Mouse (Mus musculus): Measurements from ENCODE around the gene Bcl11a.

Bcl11a gene

DNA sequence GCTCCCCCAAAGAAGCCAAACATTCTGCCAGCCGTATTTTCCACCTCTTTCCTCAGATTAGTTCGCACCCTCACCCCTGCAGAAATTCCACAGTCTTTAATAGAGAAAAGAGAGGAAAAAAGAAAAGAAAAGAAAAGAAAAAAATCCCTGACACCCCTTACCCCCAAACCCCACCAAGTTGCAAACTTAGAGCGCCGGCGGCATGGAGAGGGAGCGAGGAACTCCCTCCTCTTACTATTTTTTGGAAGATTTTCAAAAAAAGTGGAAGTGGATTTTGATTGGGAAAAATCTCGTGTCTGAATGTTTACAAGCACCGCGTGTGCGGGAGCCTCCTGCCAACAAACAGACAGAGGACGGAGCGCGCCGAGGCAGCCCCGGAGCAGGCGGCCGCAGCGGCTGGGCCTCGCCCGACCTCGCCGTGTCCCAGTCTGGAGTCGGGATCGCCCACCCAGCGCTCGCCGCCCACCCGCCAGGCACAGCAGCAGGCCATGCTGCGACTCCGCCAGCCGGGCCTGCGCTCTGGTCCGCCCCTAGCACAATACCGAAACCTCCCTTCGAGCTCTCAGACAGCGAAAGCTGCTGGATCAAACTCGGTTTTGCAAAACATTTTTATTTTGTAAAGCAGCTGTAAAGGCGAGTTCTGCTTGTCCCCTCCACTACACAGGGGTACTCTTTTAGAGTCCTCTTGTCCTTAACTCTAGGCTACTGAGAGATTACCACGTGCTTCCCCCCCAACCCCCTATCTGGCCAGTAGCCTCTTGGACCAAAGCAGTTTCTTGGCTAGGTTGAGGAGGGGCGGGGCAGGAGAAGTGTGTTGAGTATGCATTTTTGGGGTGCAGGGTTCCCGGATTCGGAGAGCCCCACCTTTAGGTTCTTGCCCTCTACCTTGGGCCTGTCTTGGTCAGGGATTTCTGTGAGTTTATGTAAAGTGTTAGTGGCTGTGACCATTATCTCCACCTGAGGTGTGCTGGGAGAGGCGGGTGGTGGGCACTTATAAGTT lies 1.8 kb downstream of the Bcl11a start:
- no peak for DNase-seq (ENCODE audit: low read depth, low spot score)

DNA sequence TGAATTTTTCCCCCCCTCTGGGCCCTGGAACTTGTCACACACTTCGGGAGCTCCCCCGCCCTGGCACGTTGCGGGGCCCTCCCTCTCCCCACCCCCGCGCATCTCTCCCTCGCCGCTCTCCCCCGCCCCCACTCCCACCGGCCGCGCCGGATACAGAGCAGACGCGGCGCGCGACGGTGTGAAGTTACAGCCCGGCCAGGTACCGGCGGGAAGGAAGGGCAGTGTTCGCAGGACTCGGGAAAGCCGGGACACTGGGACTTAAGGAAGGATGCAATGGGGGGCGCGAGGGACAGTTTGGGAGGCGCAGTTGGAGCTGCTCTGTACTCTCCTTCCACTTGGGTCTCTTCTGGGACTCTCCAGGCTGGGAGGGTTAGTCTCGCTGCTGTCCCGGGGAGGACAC lies 2.7 kb downstream of the Bcl11a start:
- no peak for DNase-seq (ENCODE audit: low read depth, low spot score)

DNA sequence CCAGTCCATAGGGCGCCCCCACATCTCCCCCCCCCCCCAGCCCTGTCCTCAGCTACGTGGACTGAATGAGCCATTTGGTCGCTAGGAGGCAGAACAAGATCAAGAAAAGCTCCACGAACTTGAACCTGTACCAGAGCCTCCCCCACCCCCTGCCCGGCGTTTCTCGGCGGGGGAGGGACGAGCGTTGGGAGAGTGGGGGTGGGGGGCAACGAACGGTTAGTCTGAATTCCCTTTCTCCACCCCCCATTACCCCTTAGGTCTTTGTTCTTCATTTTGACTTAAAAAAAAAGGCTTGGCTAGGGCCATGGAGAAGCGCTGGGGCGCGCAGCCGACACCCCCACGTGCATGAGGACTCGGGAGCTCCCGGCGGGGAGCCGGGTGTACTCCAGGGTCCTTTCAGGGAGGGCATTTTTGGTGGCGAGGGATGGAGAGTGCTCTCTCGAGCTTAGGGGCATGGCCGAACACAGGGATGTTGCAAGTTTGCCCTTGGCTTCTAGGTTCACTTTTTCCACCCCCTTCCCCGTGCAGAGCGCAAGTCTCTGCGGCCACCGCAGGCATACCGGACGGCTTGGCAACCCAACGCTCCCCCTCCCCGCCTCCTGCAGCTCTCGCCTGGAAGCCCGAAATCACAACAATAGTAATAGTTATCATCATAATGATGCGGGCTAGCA lies 3.3 kb downstream of the Bcl11a start:
- DNase-seq (ENCODE audit: low read depth, low spot score) = no peak

DNA sequence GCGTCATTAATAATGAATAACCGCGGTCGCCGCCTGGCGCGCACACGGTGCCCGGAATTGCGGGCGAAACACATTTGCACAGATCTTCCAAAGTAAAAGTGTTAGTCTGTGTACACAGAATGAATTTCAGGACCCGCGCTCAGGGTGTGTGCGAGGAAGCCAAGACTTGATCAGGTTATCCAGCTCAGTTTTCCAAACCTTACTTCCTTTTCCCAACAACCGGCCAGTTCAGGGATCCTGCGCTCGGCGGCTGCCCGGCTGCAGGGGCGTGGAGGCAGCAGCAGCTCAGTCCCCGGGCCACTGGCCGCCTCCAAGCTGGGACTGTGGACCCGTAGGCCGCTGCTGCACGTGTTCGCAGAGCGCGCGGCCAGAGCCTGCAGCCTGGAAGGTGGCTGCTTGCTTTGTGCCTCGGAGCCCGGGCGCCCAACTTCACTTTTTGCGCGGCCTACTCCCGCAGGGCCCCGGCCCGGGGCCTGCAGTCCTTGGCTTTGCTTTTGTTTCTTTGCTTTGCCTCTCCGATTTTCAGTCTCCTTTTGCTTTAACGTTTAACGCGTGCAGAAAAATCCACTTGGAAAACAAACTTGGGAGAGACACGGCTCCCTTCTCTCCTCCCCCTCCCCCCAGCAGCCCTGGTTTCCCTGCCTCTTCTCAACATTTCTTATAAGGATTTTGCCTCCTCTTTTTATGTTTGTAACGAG lies 4.0 kb downstream of the Bcl11a start:
- DNase-seq (ENCODE audit: low read depth, low spot score) = no peak

DNA sequence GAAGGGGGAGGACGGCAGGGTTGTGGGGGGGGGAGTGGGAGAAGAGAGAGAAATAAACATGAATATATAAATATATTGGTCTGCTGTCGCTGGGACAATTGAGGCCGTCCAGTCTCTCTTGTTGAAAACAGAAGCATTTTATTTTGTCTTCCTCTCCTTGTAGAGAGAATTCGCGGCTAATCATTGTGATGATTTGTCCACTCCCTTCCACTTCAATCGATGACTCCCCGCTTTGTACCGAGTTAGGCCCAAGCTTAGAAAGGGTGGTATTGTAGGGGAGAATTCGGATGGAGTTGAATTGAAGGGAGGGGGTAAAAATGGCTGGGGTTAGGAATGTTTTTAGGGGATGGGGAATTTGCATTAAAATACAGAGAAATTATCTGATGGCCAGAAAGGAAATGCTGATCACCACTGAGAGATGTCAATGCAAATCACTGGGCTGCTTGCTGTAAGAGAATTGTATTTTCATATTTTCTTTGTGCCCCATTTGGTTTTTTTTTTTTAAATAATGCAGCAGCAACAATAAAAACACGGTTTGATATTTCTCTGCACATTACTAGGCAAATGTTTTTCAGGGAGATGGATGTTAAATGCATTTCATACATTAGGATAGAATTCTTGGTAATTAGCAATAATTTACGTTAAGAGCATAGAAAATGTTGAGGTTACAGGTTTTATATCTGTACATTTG lies 4.7 kb downstream of the Bcl11a start:
- no peak for DNase-seq (ENCODE audit: low read depth, low spot score)

DNA sequence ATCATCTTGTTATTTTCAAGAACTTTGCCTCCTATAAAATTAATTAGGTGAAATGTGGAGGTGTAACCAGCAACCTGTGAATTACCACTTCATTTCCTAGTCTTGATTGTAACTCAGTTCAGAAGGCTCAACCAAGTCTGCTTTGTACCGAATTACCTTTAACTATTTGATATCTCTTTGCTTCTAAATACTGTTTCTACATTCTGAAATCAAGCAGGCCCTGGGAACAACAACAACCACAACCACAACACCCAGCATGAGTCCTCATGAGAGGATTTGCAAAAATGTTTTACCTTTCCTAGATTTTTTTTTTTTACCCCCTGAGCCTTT lies 5.2 kb downstream of the Bcl11a start:
- no peak for DNase-seq (ENCODE audit: low read depth, low spot score)

DNA sequence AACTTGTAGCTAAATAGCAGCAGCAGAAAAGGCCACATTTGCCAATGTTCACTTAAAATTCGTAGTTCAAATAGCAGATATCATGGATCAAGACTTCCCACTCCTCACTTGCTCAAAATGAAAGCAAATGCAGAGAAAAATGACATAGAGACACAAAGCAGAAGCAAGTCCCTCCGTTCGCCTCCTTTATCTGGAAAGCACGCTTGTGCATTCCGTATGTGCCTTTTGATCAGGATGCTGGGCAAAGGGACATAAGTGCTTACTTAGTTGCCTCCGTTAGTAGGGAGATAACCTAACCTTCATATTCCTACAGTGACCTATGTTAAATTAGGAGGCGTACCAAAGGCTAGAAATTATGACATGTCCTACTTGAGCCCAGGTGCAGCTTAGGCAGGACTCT lies 5.6 kb downstream of the Bcl11a start:
- no peak for DNase-seq (ENCODE audit: low read depth, low spot score)

DNA sequence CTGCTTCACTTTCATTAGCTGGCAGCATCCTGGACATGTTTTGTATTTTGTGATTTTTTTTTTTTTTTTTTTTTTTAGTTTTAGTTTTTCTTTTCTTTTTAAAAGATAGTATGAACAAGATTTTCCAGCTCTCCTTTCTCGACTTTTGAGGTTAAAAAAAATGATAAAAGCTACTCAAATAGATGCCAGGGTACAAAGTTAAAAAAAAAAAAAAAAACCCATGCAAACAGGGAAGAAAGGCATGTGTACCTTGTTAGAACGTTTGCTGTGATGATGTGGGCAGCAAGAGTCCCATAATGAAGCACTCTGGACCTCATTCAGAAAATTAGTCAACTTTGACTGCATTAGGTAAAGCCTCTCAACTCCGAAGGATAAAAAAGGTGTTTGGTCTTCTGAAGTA lies 6.2 kb downstream of the Bcl11a start:
- no peak for DNase-seq (ENCODE audit: low read depth, low spot score)

DNA sequence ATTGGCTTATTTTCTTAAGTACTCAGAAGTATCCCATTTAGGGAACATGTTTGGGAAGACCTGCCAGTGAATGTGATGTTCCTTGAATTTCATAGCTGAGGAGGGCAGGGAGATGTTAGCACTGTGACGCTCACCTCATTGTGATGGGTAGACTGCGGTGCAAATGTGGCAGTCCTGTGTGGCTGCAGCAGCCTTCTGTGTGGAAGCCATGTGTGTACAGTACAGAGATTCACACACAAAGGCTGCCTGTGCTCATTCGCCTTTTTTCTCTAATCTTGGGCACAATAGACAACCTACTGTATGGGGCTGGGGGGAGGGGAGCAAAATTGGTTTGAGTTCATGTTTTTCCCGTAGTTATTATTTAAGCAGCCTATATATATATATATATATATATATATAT lies 6.7 kb downstream of the Bcl11a start:
- no peak for DNase-seq (ENCODE audit: low read depth, low spot score)

DNA sequence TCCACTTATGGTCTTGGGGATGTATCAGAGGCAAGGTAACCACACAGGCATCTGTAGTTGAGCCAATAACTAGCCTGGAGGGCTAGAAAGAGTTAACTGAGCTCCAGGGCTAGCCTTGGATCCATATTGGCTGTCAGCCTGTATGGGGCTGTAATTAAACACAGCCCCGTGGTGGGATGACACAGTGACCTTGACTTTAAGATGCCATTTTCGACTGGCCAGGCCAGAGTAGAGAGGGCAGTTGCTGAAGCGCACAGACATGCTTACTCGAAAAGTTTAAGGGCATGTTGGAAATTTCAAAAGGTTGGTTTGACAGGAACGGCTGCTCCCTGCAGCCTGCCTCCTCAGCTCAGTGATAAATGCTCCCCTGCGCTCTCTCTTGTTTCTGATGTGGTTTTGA lies 8.1 kb downstream of the Bcl11a start:
- no peak for DNase-seq (ENCODE audit: low read depth, low spot score)

DNA sequence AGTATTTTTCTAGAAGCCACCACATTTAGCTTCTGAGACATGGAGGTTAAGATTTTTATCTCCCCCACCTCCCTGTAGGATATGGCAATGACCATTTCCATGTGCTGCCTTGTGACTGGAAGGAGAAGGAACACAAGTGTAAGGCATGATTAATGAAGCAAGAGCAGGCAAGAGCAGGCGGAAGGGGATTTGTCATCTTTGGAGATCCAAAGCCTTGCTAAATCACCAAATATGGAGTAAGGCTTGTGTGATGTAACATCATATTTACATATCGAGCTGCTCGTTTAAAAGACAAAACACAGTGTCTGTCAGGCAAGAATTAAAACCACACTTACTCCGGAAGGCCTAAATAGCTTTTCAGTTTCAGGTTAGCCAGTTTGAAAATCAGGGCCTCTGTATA lies 9.2 kb downstream of the Bcl11a start:
- DNase-seq (ENCODE audit: low read depth, low spot score) = no peak

DNA sequence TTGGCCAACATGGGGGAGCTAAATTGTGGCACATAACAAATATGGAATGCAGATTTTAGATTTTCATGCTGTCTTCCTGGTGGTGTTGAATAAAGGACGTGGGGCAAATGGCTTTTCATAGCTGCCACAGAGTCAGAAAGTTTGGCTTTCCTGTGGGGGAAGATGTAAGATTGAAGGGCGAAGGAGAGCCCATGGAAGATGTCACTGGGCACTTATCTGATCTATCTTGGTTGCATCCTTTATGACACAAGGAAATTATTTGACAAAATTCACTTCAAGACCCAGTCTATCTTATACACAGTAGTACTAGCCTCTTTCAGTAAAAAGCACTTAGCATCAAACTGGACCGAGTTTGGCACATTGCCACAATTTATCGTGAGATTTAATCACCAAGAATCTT lies 12.6 kb downstream of the Bcl11a start:
- no peak for DNase-seq (ENCODE audit: low read depth, low spot score)

DNA sequence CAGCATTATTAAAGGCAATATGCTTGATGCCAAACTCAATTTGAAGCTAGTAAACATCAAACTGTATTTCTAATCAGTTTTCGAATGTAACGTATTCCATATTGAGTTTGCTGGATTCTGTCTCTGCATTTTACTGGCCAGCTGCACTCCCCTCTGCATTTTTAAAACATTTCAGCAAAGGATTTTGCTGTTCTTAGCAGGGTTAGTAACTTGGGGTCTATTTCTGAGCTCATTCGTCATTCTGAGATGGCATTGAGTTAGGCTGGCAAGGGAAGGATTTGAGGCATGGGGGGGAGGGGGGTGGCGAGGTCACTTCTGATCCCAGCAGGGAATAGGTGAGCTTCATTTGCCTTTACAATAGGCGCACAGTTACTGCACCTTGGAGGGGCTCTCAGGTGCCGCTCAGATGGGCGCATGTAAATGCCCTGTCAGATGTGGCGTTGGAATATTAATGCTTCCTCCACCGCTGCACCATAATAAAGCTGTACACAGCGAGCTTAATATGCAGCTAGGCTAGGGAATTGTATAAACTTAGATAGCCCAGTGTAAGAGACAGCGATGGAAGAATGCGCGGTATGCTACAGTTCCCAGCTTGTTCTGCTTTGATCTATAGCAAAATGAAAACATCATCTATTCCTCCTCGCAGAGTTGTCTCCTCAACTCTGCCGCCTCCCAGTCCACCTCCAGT lies 13.7 kb downstream of the Bcl11a start:
- DNase-seq (ENCODE audit: low read depth, low spot score) = no peak

DNA sequence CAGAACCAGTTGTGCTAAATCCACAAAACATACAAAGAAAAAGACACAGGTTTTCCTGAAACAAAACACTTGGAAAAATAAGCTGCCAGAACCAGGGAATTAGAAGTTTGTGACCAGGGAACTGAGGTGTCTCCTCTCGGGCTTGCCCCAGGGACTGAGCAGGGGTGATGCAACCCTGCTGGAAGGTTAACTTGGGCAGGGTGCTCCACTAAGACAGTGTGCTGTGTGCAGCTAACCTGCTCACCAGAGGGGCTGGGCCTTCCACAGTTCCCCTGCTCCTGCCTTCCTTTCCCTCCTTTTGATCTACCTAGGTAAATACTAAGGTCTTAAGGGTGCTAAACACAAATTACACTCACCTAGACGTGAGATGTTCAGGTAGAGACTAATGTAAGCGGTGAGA lies 14.8 kb downstream of the Bcl11a start:
- no peak for DNase-seq (ENCODE audit: low read depth, low spot score)

DNA sequence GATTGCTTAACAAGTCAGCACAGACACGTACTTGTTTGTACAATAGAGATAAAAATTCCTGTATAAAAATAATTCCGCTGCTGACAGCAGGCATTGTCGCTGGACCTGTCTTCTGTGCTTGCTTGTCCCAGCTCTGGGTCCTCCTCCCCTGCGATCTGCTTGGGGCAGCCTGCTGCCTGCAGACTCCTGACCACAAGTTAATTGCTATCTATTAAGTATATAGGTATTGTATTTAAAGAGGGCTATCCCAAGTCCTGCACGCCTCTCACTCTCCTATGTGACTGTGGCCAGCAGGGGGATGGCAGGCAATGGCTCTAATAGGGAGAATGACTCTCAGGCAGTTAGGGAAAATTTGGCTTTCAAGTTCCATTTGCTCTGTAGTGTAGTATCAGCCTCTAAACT lies 16.2 kb downstream of the Bcl11a start:
- no peak for DNase-seq (ENCODE audit: low read depth, low spot score)

DNA sequence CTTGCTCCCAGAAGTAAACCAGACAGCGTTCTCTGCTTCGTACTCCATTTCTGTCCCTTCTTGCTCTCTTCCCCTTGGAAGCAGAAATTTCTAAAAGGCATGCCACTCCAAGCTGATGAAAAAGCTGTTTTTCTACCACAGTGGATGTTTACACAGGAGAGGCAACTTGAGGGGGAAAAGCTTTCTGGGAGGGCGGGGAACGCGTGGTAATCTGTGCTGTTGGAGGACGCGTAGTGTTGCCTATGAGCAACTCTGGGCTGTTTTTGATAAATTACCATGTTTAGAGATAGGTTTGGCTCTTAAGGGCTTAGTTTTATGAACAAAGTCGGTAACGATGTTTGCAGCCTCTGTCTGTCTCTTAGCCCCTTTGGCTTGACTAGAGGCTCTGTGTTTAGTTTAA lies 17.4 kb downstream of the Bcl11a start:
- DNase-seq (ENCODE audit: low read depth, low spot score) = no peak

DNA sequence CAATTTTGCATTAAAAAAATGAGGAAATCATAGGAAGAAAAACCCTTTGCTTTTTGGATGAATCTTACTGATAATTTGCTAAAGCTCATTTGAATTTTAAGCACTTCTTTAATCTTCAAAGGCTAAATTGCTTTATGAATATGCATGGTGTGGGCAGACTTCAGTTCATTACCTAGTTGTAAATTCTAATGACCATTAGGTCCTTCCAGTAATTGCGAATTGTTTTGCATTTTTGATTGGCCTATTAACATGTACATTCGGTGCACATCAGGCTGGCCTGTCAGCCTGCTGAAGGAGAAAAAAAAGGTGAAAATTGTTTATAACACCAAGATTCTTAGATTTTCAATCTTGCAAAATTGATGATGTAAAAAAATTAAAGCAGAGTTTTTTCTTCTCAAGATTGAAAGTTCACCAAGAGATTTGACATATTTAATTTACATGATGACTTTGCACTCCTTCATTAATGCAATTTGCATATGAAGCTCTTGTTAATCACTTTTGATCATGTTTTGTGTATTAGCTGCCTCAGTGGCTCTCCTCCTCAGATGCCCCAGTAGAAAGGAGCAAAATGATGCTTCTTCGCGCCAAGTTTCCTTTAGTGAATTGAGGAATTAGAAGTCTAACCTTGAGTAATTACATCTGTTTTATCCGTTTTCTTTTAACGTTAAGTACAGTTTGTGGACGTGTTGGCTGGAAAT lies 17.9 kb downstream of the Bcl11a start:
- DNase-seq (ENCODE audit: low read depth, low spot score) = no peak

DNA sequence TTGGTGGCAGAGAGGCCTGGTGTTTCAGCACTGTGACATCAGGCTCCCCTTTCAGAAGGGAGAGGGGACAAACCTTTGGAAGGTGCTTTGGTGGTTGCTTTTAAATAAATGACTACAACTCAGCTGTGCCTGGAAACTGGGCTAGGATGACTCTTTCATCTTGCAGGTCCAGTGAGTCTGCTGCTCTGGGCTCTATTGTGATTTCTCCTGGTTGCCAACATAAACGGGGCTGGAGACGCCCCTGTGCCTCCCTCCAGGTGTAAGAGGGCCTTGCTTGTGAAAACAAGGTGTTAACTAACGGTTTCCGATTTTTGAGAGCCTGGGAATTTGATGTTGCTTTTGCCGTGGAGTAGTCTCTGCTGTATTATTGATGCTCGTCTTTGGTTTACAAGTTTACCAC lies 18.6 kb downstream of the Bcl11a start:
- DNase-seq (ENCODE audit: low read depth, low spot score) = no peak

DNA sequence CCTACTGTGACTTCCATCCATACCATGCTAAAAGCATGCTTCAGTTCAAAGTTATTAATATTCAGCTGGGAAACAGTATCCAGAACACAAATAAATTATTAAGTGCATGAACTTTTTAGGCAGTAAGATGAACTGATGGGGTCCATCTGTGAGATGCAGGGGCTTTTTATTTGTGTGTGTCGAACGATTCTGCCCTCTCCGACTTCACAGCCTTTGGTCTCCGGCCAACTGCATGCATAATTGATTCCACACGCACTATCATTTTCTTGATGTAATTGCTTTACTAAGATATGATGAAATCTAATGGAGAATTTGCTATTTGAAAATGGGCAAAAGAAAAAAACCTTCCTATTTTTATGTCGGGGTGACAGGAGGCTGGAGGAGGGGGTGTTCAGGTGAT lies 19.2 kb downstream of the Bcl11a start:
- DNase-seq (ENCODE audit: low read depth, low spot score) = no peak

DNA sequence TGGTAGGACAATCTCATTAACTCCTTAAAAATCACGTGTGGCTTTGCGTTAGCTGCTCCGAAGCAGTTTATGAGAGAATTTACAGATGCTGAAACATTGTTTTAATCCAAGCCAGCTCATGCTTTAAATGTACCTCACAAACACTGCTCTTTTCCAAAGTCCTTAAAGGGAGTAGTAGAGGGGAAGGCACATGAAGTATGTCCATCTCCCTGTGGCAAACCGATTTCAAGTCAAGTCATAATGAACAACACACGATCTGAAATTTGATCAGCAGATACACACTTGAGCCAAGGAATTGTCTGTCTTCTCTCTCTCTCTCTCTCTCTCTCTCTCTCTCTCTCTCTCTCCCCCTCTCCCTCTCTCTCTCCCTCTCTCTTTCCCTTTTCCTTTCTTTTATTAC lies 20.2 kb downstream of the Bcl11a start:
- no peak for DNase-seq (ENCODE audit: low read depth, low spot score)

DNA sequence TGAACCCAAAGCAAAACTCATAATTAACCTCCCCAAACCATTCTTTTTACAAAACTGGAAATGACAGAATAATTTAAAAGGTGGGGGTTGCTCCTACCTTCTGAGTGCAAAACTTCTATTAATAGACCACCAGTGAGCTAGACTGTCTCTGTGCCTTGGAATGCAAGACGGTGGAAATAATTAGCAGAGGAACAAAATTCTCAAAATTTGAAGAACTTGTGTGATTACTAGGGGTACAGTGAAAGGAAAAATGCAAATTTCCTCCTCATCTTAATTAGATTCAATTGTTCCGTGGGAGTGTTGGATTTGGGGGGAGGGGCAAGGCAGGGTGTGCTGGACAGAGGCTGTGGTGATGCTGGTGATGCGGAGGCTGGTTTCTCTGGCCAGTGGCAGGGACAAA lies 20.8 kb downstream of the Bcl11a start:
- no peak for DNase-seq (ENCODE audit: low read depth, low spot score)
